Mouse (Mus musculus) liver, embryonic 13.5 days (tissue): ENCODE results near the gene Inpp5k. TPM values are rescaled to one million over a fixed set of nuclear protein-coding genes. Genes with fewer than 3 reads are reported as not detected.
A peak's percentile ranks its signal among the peaks of the same experiment; 100 is the strongest.

ENCODE experiments used
- ATAC-seq: fragments of 200-750 bp; cut with Nextera tagmentation; 2 replicates; pipeline ENCODE4 v1.8.0; 2017; ENCODE audit warnings: low read depth, mild to moderate bottlenecking, moderate number of reproducible peaks, moderate library complexity
- DNase-seq: peaks from one replicate; pipeline ENCODE4 v3.0.0; 2022
- H3K27ac ChIP-seq: fragments of 300-500 bp; sonication (generic); 2 replicates; pipeline ENCODE4 v1.5.1; 2015; ENCODE audit warnings: moderate library complexity, mild to moderate bottlenecking, inconsistent platforms
- H3K27me3 ChIP-seq: fragments of 300-500 bp; sonication (generic); 2 replicates; pipeline ENCODE4 v1.6.1; 2015; ENCODE audit warnings: mild to moderate bottlenecking, inconsistent platforms
- H3K36me3 ChIP-seq: fragments of 300-500 bp; sonication (generic); 2 replicates; pipeline ENCODE4 v1.6.1; 2015; ENCODE audit warnings: mild to moderate bottlenecking, inconsistent platforms
- H3K4me1 ChIP-seq: fragments of 300-500 bp; sonication (generic); replicated peaks from 2 replicates; pipeline ENCODE4 v1.6.1; 2015; ENCODE audit warnings: inconsistent platforms
- H3K4me2 ChIP-seq: fragments of 300-500 bp; sonication (generic); 2 replicates; pipeline ENCODE4 v1.6.1; 2015; ENCODE audit warnings: inconsistent platforms, mild to moderate bottlenecking, moderate library complexity
- H3K4me3 ChIP-seq: fragments of 300-500 bp; sonication (generic); replicated peaks from 2 replicates; pipeline ENCODE4 v1.5.1; 2015; ENCODE audit warnings: mild to moderate bottlenecking, inconsistent platforms
- H3K9ac ChIP-seq: fragments of 300-500 bp; sonication (generic); 2 replicates; pipeline ENCODE4 v1.6.1; 2015; ENCODE audit warnings: mild to moderate bottlenecking, inconsistent platforms
- H3K9me3 ChIP-seq: fragments of 300-500 bp; sonication (generic); replicated peaks from 2 replicates; pipeline ENCODE4 v1.6.1; 2016; ENCODE audit warnings: inconsistent platforms
- WGBS: fragments of 180-500 bp; shearing (Covaris S2); methylation state at CpG from one replicate; pipeline ENCODE4 v1.1.7; 2015; ENCODE audit not compliant: insufficient replicate concordance; 5-methylcytosine and 5-hydroxymethylcytosine counted together
- polyA plus RNA-seq: library from polyadenylated mRNA; unstranded; fragments of >200 nt; fragmentation: Nextera tagmentation; extraction: Ambion mirVana; gene quantifications from 2 replicates; pipeline ENCODE4 v1.2.1, GENCODE M21; 2015

The Inpp5k gene
- polyA plus RNA-seq, 1 experiment from 2014 or later: 12.9 TPM

DNA sequence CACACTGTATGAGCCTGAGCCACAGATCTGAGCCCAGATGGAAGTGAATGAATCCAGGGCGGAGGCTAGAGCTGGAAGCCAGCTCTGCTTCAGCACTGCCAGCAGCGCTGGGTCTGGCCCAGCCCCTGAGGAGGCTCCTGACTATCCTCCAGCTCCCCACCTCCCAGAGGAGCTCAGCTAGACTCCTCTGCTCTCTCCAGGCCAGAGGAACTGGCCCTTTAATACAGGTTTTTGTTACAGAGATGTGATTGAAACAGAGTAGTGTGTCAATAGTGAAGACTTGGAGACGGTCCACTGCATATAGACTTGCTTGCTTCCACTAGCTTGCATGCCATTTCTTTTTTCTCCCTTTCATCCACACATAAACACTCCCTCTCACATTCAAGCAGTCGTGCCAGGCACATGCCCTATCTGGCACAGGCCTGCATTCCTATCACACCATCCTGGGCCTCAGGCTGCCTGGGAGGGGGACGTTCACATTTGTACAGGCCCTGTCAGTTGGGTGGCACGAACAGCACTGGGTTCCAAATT, 17.0 kb downstream of the Inpp5k start:
- WGBS: 58% methylated on average over 6 of the region's 6 CpGs
- Histone ChIP-seq H3K27me3 (no peaks in the 10 kb centered on the region), H3K27ac (peak overlapping the region; percentile 31; the same call in 1 of the 2 replicates), H3K36me3 (peaks cover 9% of the 10 kb centered on the region; the same call in 1 of the 2 replicates), H3K4me2 (no peak overlapping the region), H3K4me3 (no peak overlapping the region), H3K4me1 (peaks cover 44% of the 10 kb centered on the region), H3K9me3 (no peaks in the 10 kb centered on the region), H3K9ac (no peak overlapping the region)
- ATAC-seq (no peak), DNase-seq (no peak)

DNA sequence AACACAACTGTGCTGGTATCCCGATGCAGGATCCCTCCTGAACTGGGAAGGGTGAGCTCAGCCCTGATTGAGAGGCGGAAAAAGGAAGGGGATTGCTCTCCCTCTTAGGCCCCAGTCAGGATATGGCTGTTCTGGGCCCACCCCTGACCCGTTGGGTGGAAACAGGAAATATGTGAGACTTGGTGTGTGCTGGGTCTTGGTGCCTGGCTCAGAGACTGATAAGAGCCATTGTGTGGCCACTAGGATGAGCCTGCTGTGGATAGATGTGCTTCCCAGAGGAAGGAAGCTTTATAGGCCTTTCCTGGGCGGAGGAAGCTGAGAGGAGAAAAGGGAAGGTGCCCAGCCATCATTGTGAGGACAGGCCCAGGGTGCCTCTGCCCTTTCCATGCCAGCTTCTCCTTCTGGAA, 18.4 kb downstream of the Inpp5k start:
- ATAC-seq (no peak), DNase-seq (no peak)
- Histone ChIP-seq H3K27ac (0 out of 2 replicates have a peak overlapping the region, but pooled peaks have one; percentile 30), H3K9ac (no peak overlapping the region), H3K4me2 (no peak overlapping the region), H3K27me3 (no peaks in the 10 kb centered on the region), H3K9me3 (no peaks in the 10 kb centered on the region), H3K4me1 (peaks cover 58% of the 10 kb centered on the region), H3K36me3 (peaks cover 9% of the 10 kb centered on the region; the same call in 1 of the 2 replicates), H3K4me3 (no peak overlapping the region)
- 23% methylated on average over 4 of the region's 4 CpGs for WGBS

DNA sequence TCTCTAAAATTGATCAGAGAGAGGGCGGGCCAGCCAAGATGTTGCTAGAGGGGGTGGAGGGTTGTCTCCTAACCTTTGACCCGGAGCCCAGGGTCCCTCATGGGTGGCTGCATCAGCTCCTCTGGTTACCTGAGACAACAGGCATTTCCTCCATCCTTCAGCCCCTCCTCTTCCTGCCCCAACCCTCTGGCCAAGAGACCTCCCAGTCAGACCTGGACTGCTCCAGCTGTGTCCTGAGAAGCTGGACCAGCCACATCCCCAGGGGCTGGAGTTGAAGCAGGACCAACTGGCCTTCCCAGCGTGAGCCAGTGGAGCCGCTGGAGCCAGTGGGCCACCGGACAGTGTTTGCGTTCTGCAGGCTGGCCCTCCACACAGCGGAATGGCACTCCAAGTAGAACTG, 19.5 kb downstream of the Inpp5k start, which contains the start of gene Myo1c:
Gene Myo1c, plus strand, starts transcription at position 194 of the 400 bp plus-strand sequence.
- Histone ChIP-seq H3K4me1 (peaks cover 67% of the 10 kb centered on the region), H3K4me3 (peak within 1 kb of the TSS; percentile 81), H3K4me2 (peak within 1 kb of the TSS; percentile 98), H3K27me3 (no peaks in the 10 kb centered on the region), H3K9ac (peak within 1 kb of the TSS; percentile 90), H3K27ac (peak within 1 kb of the TSS; percentile 92), H3K36me3 (peaks cover 8% of the 10 kb centered on the region; the same call in 1 of the 2 replicates), H3K9me3 (no peaks in the 10 kb centered on the region)
- ATAC-seq: no peak
- no peak for DNase-seq
- 67% methylated on average over 7 of the region's 7 CpGs for WGBS

DNA sequence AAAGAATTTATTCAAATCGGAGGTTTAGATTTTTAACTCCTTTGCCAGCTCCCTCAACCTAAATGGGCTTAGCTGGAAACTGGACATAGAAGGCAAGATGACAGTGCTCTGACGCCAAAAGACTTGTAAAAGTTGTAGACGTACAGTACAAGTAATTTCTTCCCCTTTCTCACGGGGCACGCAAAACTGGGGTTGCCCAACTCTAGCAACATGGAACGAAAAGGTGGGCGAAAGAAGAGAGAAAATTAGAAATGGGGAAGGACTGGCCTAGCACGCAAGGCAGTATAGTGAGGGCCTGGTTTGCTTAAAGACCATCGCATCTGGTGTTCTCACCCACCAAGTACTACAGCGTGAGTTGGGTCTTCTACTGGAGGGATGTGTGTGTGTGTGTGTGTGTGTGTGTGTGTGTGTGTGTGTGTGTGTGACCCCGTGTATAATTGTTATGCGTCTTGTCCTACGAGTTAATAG, 20.2 kb downstream of the Inpp5k start:
- no peak for DNase-seq
- Histone ChIP-seq H3K9me3 (no peaks in the 10 kb centered on the region), H3K4me2 (peak overlapping the region; percentile 98), H3K9ac (peak overlapping the region; percentile 90), H3K27ac (peak overlapping the region; percentile 92), H3K4me1 (peaks cover 73% of the 10 kb centered on the region), H3K36me3 (peaks cover 5% of the 10 kb centered on the region; the same call in 1 of the 2 replicates), H3K4me3 (peak overlapping the region; percentile 81), H3K27me3 (no peaks in the 10 kb centered on the region)
- WGBS: 26% methylated on average over 13 of the region's 13 CpGs
- no peak for ATAC-seq

DNA sequence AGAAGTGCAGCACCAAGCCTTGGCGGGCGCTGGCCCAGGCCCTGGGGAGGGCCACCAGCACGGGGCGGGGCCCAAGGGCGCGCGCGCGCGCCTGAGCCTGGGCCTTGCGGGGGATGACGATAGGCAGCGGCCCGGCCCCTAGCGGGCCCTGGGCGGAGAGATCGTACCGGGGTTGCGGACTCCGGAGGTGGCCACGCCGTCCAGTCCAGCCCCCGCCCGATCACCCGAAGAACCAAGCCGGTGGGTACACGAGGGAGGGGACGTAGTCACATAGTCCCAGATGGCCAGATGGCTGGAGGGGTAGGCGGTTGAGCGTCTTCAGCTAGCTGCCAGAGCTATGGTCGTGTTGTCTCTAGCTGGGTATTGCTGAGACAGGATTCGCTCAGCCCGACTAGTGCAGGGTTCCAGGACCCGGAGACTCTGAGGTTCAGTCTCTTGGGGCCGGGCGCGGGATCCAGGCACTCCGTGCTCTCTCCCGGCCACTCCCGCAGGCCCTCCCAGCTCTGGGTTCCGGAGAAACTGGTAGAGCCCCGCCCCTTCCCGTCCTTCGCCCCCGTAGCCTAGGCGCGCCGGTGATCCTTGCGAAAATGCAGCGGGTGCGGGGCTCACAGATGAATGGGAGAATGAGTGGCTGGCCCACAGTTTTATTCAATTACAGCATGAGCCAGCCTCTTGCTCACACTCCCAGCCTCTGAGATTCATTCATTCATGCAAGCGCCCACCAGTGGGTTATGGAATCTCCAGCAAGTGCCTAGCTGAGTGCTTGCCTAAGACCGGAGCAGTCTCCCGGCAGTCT, 20.8 kb downstream of the Inpp5k start:
- under 1% methylated on average over 54 of the region's 54 CpGs for WGBS
- peak; percentile 81 for ATAC-seq

DNA sequence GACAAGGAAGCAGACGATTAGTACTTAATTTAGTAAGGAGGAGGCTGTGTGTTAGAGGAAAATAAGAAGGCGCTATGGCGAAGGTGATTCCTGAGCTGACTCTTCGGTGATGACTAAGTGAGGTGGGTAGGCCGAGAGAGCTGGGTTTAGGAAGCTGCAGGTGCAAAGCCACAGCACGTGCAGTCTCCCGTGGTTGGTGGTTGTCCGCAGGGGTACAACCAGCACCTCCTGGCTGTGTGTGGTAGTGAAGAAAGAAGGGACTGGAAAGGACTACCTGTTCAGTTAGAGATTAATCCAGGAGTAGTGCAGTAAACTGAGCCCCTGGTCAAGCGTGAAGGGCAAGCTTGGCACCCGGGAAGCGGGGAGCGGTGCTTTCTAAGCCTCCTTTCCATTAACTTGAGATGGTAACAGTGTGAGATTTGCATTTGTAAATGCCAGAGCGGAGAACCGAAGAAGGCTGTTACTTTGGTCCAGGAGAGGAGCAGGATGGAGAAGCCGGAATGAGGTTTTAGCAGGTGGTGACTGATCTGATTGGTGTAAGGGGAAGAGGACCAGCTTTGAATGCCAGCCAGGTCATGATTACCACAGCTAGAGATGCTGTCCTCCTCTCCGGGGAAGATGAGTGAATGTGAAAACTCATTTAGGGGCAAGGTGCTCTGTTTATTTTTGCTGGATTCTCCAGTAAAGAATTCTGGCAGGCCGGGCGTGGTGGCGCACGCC, 21.6 kb downstream of the Inpp5k start:
- no peak for DNase-seq

More for the DNA sequence above, 20.8 kb downstream of the Inpp5k start:
- Histone ChIP-seq H3K27ac (peak overlapping the region; percentile 92), H3K9me3 (no peaks in the 10 kb centered on the region), H3K4me1 (peaks cover 79% of the 10 kb centered on the region), H3K27me3 (no peaks in the 10 kb centered on the region), H3K9ac (peak overlapping the region; percentile 90), H3K4me3 (peak overlapping the region; percentile 81), H3K36me3 (peaks cover 5% of the 10 kb centered on the region; the same call in 1 of the 2 replicates), H3K4me2 (peak overlapping the region; percentile 98)
- peak; percentile 77 for DNase-seq

DNA sequence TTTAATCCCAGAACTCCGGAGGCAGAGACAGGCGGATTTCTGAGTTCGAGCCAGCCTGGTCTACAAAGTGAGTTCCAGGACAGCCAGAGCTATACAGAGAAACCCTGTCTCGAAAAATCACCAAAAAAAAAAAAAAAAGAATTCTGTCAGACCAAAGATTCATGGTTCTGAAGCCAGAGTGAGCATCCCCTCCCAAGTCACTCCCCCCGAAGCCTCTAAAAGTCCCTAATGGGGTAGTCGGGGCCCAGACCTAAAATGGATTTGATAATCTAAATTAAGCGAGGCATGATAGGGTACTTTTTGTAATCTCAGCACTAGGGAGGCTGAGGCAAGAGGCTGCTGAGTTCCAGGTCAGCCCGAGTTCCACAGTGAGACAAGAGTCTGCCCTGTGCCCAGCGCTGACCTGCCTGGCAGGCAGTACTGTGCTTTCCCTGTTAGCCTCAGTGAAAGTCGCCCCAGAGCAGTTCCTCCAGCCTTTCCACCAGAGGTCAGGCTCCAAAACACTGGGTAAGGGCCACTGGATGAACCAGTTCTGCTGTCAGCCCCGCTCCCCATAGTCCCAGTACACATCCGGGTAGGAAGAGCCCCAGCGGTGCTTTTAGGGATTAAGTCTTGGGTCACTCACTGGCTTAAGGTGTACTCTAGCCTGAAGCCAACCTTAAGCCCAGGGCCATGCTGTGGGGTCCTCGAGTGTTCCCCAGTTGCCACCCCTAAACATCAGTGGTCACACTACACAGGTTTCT, 22.3 kb downstream of the Inpp5k start:
- Histone ChIP-seq H3K27ac (peak overlapping the region; percentile 95), H3K4me2 (peak overlapping the region; percentile 98), H3K9ac (peak overlapping the region; percentile 90), H3K36me3 (peaks cover 11% of the 10 kb centered on the region), H3K4me1 (peaks cover 85% of the 10 kb centered on the region), H3K9me3 (no peaks in the 10 kb centered on the region), H3K27me3 (no peaks in the 10 kb centered on the region), H3K4me3 (peak overlapping the region; percentile 81)
- ATAC-seq (no peak), DNase-seq (no peak)
- 23% methylated on average over 14 of the region's 14 CpGs for WGBS

More for the DNA sequence above, 21.6 kb downstream of the Inpp5k start:
- Histone ChIP-seq H3K4me3 (peak overlapping the region; percentile 81), H3K4me1 (peaks cover 87% of the 10 kb centered on the region), H3K9ac (peak overlapping the region; percentile 90), H3K9me3 (no peaks in the 10 kb centered on the region), H3K27me3 (no peaks in the 10 kb centered on the region), H3K4me2 (peak overlapping the region; percentile 98), H3K36me3 (peaks cover 4% of the 10 kb centered on the region), H3K27ac (peak overlapping the region; percentile 92)
- ATAC-seq: no peak
- WGBS: 22% methylated on average over 20 of the region's 20 CpGs

DNA sequence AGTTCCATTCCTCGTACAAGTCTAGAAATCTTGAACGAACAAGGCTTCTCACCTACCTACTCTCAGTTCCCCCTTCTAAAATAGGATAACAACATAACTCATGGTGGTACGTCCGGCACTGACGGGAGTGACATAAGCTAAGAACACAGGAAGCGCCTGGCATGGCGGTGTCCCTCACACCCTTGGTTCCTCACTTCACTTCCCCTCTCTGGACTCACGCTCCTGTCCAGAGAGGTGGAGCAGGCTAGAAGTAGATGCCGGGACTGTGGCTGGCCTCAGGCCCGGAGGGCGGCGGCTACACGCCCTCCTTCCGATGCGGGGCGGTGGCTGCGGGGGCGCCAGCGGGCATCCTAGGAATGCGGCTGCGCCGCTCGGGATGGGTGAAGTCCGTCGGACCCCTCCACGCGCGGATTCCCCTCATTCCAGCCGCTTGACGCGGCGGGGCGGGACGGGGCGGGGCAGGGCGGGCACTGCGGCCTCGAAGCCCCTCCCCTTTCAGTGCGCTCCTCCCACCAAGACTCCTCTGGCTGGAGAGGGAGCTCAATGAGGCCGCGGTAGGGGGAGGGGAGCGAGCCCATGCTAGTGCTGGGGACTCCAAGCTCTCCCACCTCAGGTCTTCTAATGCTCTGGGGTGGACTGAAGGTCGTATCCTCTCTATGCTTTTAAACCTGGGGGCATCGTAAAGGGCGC, 23.1 kb downstream of the Inpp5k start:
- Histone ChIP-seq H3K9ac (peak overlapping the region; percentile 84), H3K27ac (peak overlapping the region; percentile 95), H3K4me1 (peaks cover 77% of the 10 kb centered on the region), H3K36me3 (peaks cover 19% of the 10 kb centered on the region), H3K27me3 (no peaks in the 10 kb centered on the region), H3K4me2 (peak overlapping the region; percentile 98), H3K4me3 (peak overlapping the region; percentile 81), H3K9me3 (no peaks in the 10 kb centered on the region)
- DNase-seq (peak; percentile 79), ATAC-seq (peak; percentile 60)
- under 1% methylated on average over 44 of the region's 45 CpGs for WGBS

DNA sequence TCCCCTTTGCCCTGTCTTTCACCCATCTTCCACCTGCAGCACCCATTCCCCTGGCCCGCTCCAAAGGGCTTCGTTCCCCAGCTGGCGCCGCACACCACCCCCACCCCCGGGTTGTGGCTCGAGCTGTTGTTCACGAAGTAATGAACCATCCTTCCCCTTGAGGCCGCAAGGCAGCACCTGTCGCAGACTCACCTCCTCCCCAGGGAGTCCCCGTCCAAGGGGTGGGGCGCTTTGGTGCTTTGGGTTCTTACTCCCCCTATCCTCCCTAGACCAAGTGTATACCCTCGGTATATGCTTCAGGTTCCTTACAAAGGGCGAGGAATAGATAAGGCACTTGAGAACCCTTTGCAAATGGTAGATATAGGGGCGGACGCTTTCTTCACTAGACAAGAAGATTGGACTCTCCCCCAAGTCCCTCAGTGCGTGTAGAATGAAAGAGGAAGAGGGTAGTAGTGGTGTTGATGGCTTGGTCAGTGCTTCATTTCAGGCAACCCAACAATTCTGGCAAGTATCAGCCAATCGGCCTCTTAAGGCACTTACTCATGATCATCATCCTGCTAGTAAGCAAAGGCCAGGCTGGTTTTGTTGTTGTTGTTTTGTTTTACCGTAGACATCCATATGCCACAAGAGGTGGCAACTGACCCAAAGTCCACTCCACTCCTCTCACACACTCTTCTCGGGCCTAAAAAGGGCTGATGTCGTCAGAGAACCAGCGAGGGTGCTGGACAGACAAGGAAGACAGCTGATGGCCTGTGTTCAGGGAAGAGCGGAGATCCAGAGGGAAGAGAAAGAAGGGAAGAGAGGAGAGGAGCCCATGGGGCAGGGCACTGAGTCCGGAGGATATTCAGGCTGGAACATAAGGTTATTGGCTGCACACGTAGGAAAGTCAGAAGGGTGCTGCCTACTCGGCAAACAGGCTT, 23.9 kb downstream of the Inpp5k start:
- peaks cover 27% of the 10 kb centered on the region for H3K36me3 ChIP-seq
- ATAC-seq (peak; percentile 63), DNase-seq (peak; percentile 64)
- no peaks in the 10 kb centered on the region for H3K27me3 ChIP-seq
- peak overlapping the region; percentile 98 for H3K4me2 ChIP-seq
- peak overlapping the region; percentile 81 for H3K4me3 ChIP-seq
- H3K4me1 ChIP-seq: peaks cover 69% of the 10 kb centered on the region
- peak overlapping the region; percentile 95 for H3K27ac ChIP-seq
- 15% methylated on average over 25 of the region's 25 CpGs for WGBS
- H3K9ac ChIP-seq: peak overlapping the region; percentile 84
- H3K9me3 ChIP-seq: no peaks in the 10 kb centered on the region
